Mouse (Mus musculus) G1E (cell line): ENCODE measurements around the gene Kcnk15. TPM values are rescaled to one million over a fixed set of nuclear protein-coding genes. Genes with fewer than 3 reads are reported as not detected.

Experiments
- ATAC-seq: 2 replicates; pipeline ENCODE4 v1.8.0; 2016; ENCODE audit warnings: mild to moderate bottlenecking; ENCODE audit not compliant: insufficient number of reproducible peaks, poor library complexity, low FRiP score, severe bottlenecking; ENCODE audit errors: extremely low read depth
- DNase-seq: peaks from one replicate; pipeline ENCODE4 v3.0.0; 2012; ENCODE audit warnings: low spot score
- H3K27me3 ChIP-seq: 2 replicates; pipeline ENCODE4 v1.6.1; 2012; ENCODE audit warnings: mild to moderate bottlenecking, low read length, inconsistent platforms; ENCODE audit not compliant: insufficient read depth
- H3K36me3 ChIP-seq: replicated peaks from 2 replicates; pipeline ENCODE3; 2012; ENCODE audit warnings: mild to moderate bottlenecking, inconsistent platforms
- H3K4me1 ChIP-seq: 2 replicates; pipeline ENCODE4 v1.6.1; 2012; ENCODE audit warnings: low read depth, low read length, inconsistent platforms, mixed read lengths; ENCODE audit not compliant: insufficient read depth
- H3K4me3 ChIP-seq: 2 replicates; pipeline ENCODE4 v1.5.1; 2012; ENCODE audit warnings: low read depth, mild to moderate bottlenecking, inconsistent platforms, low read length, moderate library complexity, mixed read lengths
- H3K9me3 ChIP-seq: replicated peaks from 2 replicates; pipeline ENCODE4 v1.6.1; 2012; ENCODE audit warnings: inconsistent platforms
- CTCF ChIP-seq: IDR thresholded peaks from 2 replicates; pipeline ENCODE4 v1.5.1; 2012; ENCODE audit warnings: low read depth, low read length, inconsistent platforms, mixed read lengths
- GATA1 ChIP-seq: IDR thresholded peaks from 2 replicates; pipeline ENCODE4 v1.6.1; 2012; ENCODE audit warnings: borderline replicate concordance, low read length, inconsistent platforms, mixed read lengths
- GATA2 ChIP-seq: IDR thresholded peaks from 2 replicates; pipeline ENCODE4 v1.6.1; 2012; ENCODE audit warnings: low read depth, low read length, inconsistent platforms, borderline replicate concordance
- POLR2AphosphoS5 ChIP-seq: IDR thresholded peaks from 2 replicates; pipeline ENCODE4 v1.6.1; 2012; ENCODE audit warnings: low read depth, low read length, inconsistent platforms; ENCODE audit not compliant: insufficient replicate concordance
- TAL1 ChIP-seq: conservative IDR thresholded peaks from 2 replicates; pipeline ENCODE4 v1.6.1; 2012; ENCODE audit warnings: low read depth, low read length, inconsistent platforms, mixed read lengths
- polyA plus RNA-seq: library from polyadenylated mRNA; stranded (reverse); fragments of >175 nt; gene quantifications from 2 replicates; pipeline ENCODE4 v1.2.3, GENCODE M21; 2012
- total RNA-seq, 2 experiments: library from RNA; stranded (forward) in 1 of 2; stranded (reverse) in 1 of 2; fragments of 200-1000 nt in 1 of 2; fragments of >200 nt in 1 of 2; fragmentation: Nextera tagmentation in 1 of 2; gene quantifications; 2 replicates each; pipeline ENCODE4 v1.2.3; 2014 to 2017

Kcnk15 gene
- total and polyA plus RNA-seq, 3 experiments = not detected

GRCm38 (mm10) chr2:163897026-163897425 is 43.6 kb downstream of the Kcnk15 start:
- DNase-seq = no peak
- no peaks in the 10 kb centered on the region for H3K4me1 ChIP-seq
- no peak for TF ChIP-seq TAL1
- TF ChIP-seq GATA1 = no peak
- TF ChIP-seq POLR2AphosphoS5 = no peak
- no peak for TF ChIP-seq CTCF
- no peak for TF ChIP-seq GATA2
- no peaks in the 10 kb centered on the region for H3K9me3 ChIP-seq
- H3K4me3 ChIP-seq = no peak overlapping the region
- H3K27me3 ChIP-seq = no peaks in the 10 kb centered on the region; the same call in 1 of the 2 replicates
- no peaks in the 10 kb centered on the region for H3K36me3 ChIP-seq
- no peak for ATAC-seq

- Histone ChIP-seq H3K4me3 (no peak overlapping the region), H3K4me1 (no peaks in the 10 kb centered on the region), H3K9me3 (no peaks in the 10 kb centered on the region), H3K36me3 (no peaks in the 10 kb centered on the region), H3K27me3 (no peaks in the 10 kb centered on the region; the same call in 1 of the 2 replicates)
- ATAC-seq (no peak), DNase-seq (no peak)
- no peak for TF ChIP-seq GATA2
- TF ChIP-seq POLR2AphosphoS5 = no peak
- no peak for TF ChIP-seq TAL1
- TF ChIP-seq GATA1 = no peak
- no peak for TF ChIP-seq CTCF
Measured at GRCm38 (mm10) chr2:163897988-163898535, 44.6 kb downstream of the Kcnk15 start.

GRCm38 (mm10) chr2:163899910-163900411 is 46.5 kb downstream of the Kcnk15 start:
- ATAC-seq = no peak
- Histone ChIP-seq H3K27me3 (no peaks in the 10 kb centered on the region; the same call in 1 of the 2 replicates), H3K4me1 (no peaks in the 10 kb centered on the region), H3K36me3 (no peaks in the 10 kb centered on the region), H3K9me3 (no peaks in the 10 kb centered on the region), H3K4me3 (no peak overlapping the region)
- no peak for DNase-seq
- no peak for TF ChIP-seq GATA1
- TF ChIP-seq POLR2AphosphoS5 = no peak
- TF ChIP-seq GATA2 = no peak
- no peak for TF ChIP-seq TAL1
- TF ChIP-seq CTCF = no peak

GRCm38 (mm10) chr2:163901043-163901442 is 47.6 kb downstream of the Kcnk15 start:
- TF ChIP-seq POLR2AphosphoS5 = no peak
- no peak for TF ChIP-seq GATA2
- no peak for TF ChIP-seq GATA1
- TF ChIP-seq TAL1 = no peak
- no peak for TF ChIP-seq CTCF
- no peaks in the 10 kb centered on the region for H3K27me3 ChIP-seq
- no peak for ATAC-seq

GRCm38 (mm10) chr2:163902448-163902847 is 49.0 kb downstream of the Kcnk15 start:
- ATAC-seq (no peak), DNase-seq (no peak)
- Histone ChIP-seq H3K27me3 (no peaks in the 10 kb centered on the region), H3K36me3 (no peaks in the 10 kb centered on the region), H3K9me3 (no peaks in the 10 kb centered on the region), H3K4me1 (no peaks in the 10 kb centered on the region), H3K4me3 (no peak overlapping the region)
- TF ChIP-seq GATA1 = no peak
- no peak for TF ChIP-seq CTCF
- no peak for TF ChIP-seq TAL1
- no peak for TF ChIP-seq POLR2AphosphoS5
- TF ChIP-seq GATA2 = no peak

More at GRCm38 (mm10) chr2:163901043-163901442, 47.6 kb downstream of the Kcnk15 start:
- Histone ChIP-seq H3K36me3 (no peaks in the 10 kb centered on the region), H3K4me3 (no peak overlapping the region), H3K4me1 (no peaks in the 10 kb centered on the region), H3K9me3 (no peaks in the 10 kb centered on the region)
- no peak for DNase-seq

GRCm38 (mm10) chr2:163903461-163903860 is 50.0 kb downstream of the Kcnk15 start:
- ATAC-seq = no peak
- no peak for DNase-seq
- no peaks in the 10 kb centered on the region for H3K36me3 ChIP-seq
- H3K4me1 ChIP-seq = no peaks in the 10 kb centered on the region
- H3K27me3 ChIP-seq = no peaks in the 10 kb centered on the region
- H3K4me3 ChIP-seq = no peak overlapping the region
- TF ChIP-seq TAL1 (no peak), CTCF (no peak), GATA1 (no peak), POLR2AphosphoS5 (no peak), GATA2 (no peak)
- H3K9me3 ChIP-seq = no peaks in the 10 kb centered on the region

GRCm38 (mm10) chr2:163904323-163904722 is 50.9 kb downstream of the Kcnk15 start:
- Histone ChIP-seq H3K4me3 (no peak overlapping the region), H3K9me3 (no peaks in the 10 kb centered on the region), H3K4me1 (no peaks in the 10 kb centered on the region), H3K36me3 (no peaks in the 10 kb centered on the region), H3K27me3 (no peaks in the 10 kb centered on the region)
- TF ChIP-seq TAL1 = no peak
- no peak for TF ChIP-seq CTCF
- TF ChIP-seq GATA2 = no peak
- no peak for TF ChIP-seq GATA1
- TF ChIP-seq POLR2AphosphoS5 = no peak
- no peak for ATAC-seq
- DNase-seq = no peak
